Mouse (Mus musculus) lung, adult 2 months (tissue): ENCODE data around the gene Exosc5.

Experiments
- CTCF ChIP-seq: fragments of 200-500 bp; IDR thresholded peaks from 2 replicates; pipeline ENCODE4 v1.5.1; 2011; ENCODE audit warnings: mild to moderate bottlenecking, low read length, control low read depth; ENCODE audit not compliant: insufficient read depth
- POLR2A ChIP-seq: fragments of 200-500 bp; IDR thresholded peaks from 2 replicates; pipeline ENCODE4 v1.6.1; 2011; ENCODE audit warnings: low read depth, mild to moderate bottlenecking, control low read depth, low read length, borderline replicate concordance; ENCODE audit errors: extremely low read depth

DNA sequence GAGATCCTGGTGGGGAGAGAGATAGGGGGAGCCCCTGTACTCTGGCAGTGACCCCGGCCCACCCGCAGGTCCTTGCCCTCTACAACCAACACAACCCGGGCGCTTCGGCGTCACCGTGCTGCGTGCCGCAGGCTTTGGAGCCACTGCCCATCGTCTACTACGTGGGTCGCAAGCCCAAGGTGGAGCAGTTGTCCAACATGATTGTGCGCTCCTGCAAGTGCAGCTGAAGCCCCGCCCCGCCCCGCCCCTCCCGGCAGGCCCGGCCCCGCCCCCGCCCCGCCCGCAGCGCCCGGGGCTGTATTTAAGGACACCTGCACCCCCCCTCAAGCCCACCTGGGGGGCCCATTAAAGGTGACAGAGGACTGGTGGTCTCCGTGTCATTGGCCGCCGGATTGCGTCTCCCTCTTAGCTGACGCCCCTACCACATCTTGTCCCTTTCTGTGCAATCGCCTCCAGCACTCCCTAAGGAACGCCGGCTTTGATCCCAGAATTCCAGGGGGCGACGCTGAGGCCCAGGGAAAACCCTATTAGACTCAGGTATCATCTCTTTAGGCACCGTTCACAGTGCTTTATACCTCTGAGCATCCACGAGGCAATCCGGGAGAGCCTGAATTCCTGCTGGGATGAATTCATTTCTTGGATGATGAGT, 45.9 kb downstream of the Exosc5 start:
- no peak for TF ChIP-seq CTCF
- no peak for TF ChIP-seq POLR2A
